Mouse (Mus musculus): Measurements from ENCODE around the gene Cdc42ep3. TPM values are rescaled to one million over a fixed set of nuclear protein-coding genes. Genes with fewer than 3 reads are reported as not detected.

The Cdc42ep3 gene
- polyA plus RNA-seq, 1 experiment from 2014 or later = 56.8 TPM

GRCm38 (mm10) chr17:79372973-79373372, 18.1 kb upstream of the Cdc42ep3 start:
- no peak overlapping the region for H3K9ac ChIP-seq (replicated peaks; ENCODE audit: low read length)
- no peaks in the 10 kb centered on the region for H3K4me1 ChIP-seq (ENCODE audit: insufficient read depth, low read length)
- no peaks in the 10 kb centered on the region for H3K36me3 ChIP-seq (ENCODE audit: insufficient read depth, low read length)
- no peaks in the 10 kb centered on the region for H3K9me3 ChIP-seq (ENCODE audit: low read length)
- no peak overlapping the region for H3K4me3 ChIP-seq (ENCODE audit: low read length)
- no peak for ATAC-seq (ENCODE audit: low FRiP score, low TSS enrichment)
- no peaks in the 10 kb centered on the region for H3K27me3 ChIP-seq (ENCODE audit: insufficient read depth, low read length)
- 70% methylated on average over 5 of the region's 5 CpGs for WGBS
- H3K27ac ChIP-seq (ENCODE audit: low read length) = no peak overlapping the region
- no peak overlapping the region for H3K4me2 ChIP-seq (replicated peaks; ENCODE audit: low read depth, low read length)

GRCm38 (mm10) chr17:79364749-79365450, 10.0 kb upstream of the Cdc42ep3 start:
- H3K9ac ChIP-seq (replicated peaks; ENCODE audit: low read length) = no peak overlapping the region
- H3K27ac ChIP-seq (ENCODE audit: low read length) = no peak overlapping the region
- 45% methylated on average over 5 of the region's 5 CpGs for WGBS
- H3K4me2 ChIP-seq (replicated peaks; ENCODE audit: low read depth, low read length) = no peak overlapping the region
- no peak overlapping the region for H3K4me3 ChIP-seq (ENCODE audit: low read length)
- H3K4me1 ChIP-seq (ENCODE audit: insufficient read depth, low read length) = no peaks in the 10 kb centered on the region
- peaks cover 3% of the 10 kb centered on the region; the same call in 1 of the 2 replicates for H3K27me3 ChIP-seq (ENCODE audit: insufficient read depth, low read length)
- no peaks in the 10 kb centered on the region for H3K36me3 ChIP-seq (ENCODE audit: insufficient read depth, low read length)
- no peaks in the 10 kb centered on the region for H3K9me3 ChIP-seq (ENCODE audit: low read length)
- no peak for ATAC-seq (ENCODE audit: low FRiP score, low TSS enrichment)

GRCm38 (mm10) chr17:79356071-79356601, 1.2 kb upstream of the Cdc42ep3 start:
- peak; percentile 23; the same call in 1 of the 2 replicates for ATAC-seq (ENCODE audit: low FRiP score, low TSS enrichment)
- Histone ChIP-seq H3K36me3 (ENCODE audit: insufficient read depth, low read length) (no peaks in the 10 kb centered on the region), H3K4me1 (ENCODE audit: insufficient read depth, low read length) (peaks cover 3% of the 10 kb centered on the region), H3K27ac (ENCODE audit: low read length) (no peak overlapping the region), H3K4me3 (ENCODE audit: low read length) (peak overlapping the region; percentile 74), H3K4me2 (replicated peaks; ENCODE audit: low read depth, low read length) (peak overlapping the region; percentile 100), H3K9me3 (ENCODE audit: low read length) (no peaks in the 10 kb centered on the region), H3K27me3 (ENCODE audit: insufficient read depth, low read length) (peaks cover 12% of the 10 kb centered on the region; the same call in 1 of the 2 replicates), H3K9ac (replicated peaks; ENCODE audit: low read length) (peak overlapping the region; percentile 80)
- WGBS = 6% methylated on average over 24 of the region's 24 CpGs

- Histone ChIP-seq H3K36me3 (ENCODE audit: insufficient read depth, low read length) (no peaks in the 10 kb centered on the region), H3K4me2 (replicated peaks; ENCODE audit: low read depth, low read length) (peak overlapping the region; percentile 100), H3K9ac (replicated peaks; ENCODE audit: low read length) (peak overlapping the region; percentile 80), H3K9me3 (ENCODE audit: low read length) (no peaks in the 10 kb centered on the region), H3K4me1 (ENCODE audit: insufficient read depth, low read length) (peaks cover 7% of the 10 kb centered on the region), H3K27ac (ENCODE audit: low read length) (no peak overlapping the region), H3K27me3 (ENCODE audit: insufficient read depth, low read length) (peaks cover 12% of the 10 kb centered on the region; the same call in 1 of the 2 replicates), H3K4me3 (ENCODE audit: low read length) (peak overlapping the region; percentile 74)
- ATAC-seq (ENCODE audit: low FRiP score, low TSS enrichment) = peak; percentile 73
- under 1% methylated on average over 55 of the region's 59 CpGs for WGBS
Observed at GRCm38 (mm10) chr17:79355271-79355991, 540 bp upstream of the Cdc42ep3 start.

- Histone ChIP-seq H3K4me2 (replicated peaks; ENCODE audit: low read depth, low read length) (peak overlapping the region; percentile 100), H3K36me3 (ENCODE audit: insufficient read depth, low read length) (no peaks in the 10 kb centered on the region), H3K9ac (replicated peaks; ENCODE audit: low read length) (peak overlapping the region; percentile 80), H3K4me1 (ENCODE audit: insufficient read depth, low read length) (peaks cover 10% of the 10 kb centered on the region), H3K4me3 (ENCODE audit: low read length) (peak overlapping the region; percentile 74), H3K27me3 (ENCODE audit: insufficient read depth, low read length) (peaks cover 9% of the 10 kb centered on the region; the same call in 1 of the 2 replicates), H3K9me3 (ENCODE audit: low read length) (no peaks in the 10 kb centered on the region), H3K27ac (ENCODE audit: low read length) (peak overlapping the region; percentile 70; the same call in 1 of the 2 replicates)
- WGBS = 0% methylated on average over 6 of the region's 6 CpGs
- no peak for ATAC-seq (ENCODE audit: low FRiP score, low TSS enrichment)
Observed at GRCm38 (mm10) chr17:79354174-79354443, 782 bp downstream of the Cdc42ep3 start.

- Histone ChIP-seq H3K9ac (replicated peaks; ENCODE audit: low read length) (peak overlapping the region; percentile 80), H3K27ac (ENCODE audit: low read length) (peak overlapping the region; percentile 30; the same call in 1 of the 2 replicates), H3K4me2 (replicated peaks; ENCODE audit: low read depth, low read length) (peak overlapping the region; percentile 100), H3K36me3 (ENCODE audit: insufficient read depth, low read length) (no peaks in the 10 kb centered on the region), H3K4me1 (ENCODE audit: insufficient read depth, low read length) (peaks cover 10% of the 10 kb centered on the region), H3K27me3 (ENCODE audit: insufficient read depth, low read length) (peaks cover 5% of the 10 kb centered on the region; the same call in 1 of the 2 replicates), H3K9me3 (ENCODE audit: low read length) (no peaks in the 10 kb centered on the region), H3K4me3 (ENCODE audit: low read length) (peak overlapping the region; percentile 74)
- WGBS = 7% methylated on average over 16 of the region's 16 CpGs
- no peak for ATAC-seq (ENCODE audit: low FRiP score, low TSS enrichment)
Observed at GRCm38 (mm10) chr17:79353446-79354173, 1.3 kb downstream of the Cdc42ep3 start.

- 73% methylated on average over 11 of the region's 11 CpGs for WGBS
- Histone ChIP-seq H3K27me3 (ENCODE audit: insufficient read depth, low read length) (peaks cover 5% of the 10 kb centered on the region; the same call in 1 of the 2 replicates), H3K27ac (ENCODE audit: low read length) (no peak overlapping the region), H3K4me1 (ENCODE audit: insufficient read depth, low read length) (peaks cover 7% of the 10 kb centered on the region; the same call in 1 of the 2 replicates), H3K36me3 (ENCODE audit: insufficient read depth, low read length) (no peaks in the 10 kb centered on the region), H3K9ac (replicated peaks; ENCODE audit: low read length) (no peak overlapping the region), H3K4me3 (ENCODE audit: low read length) (no peak overlapping the region), H3K9me3 (ENCODE audit: low read length) (no peaks in the 10 kb centered on the region), H3K4me2 (replicated peaks; ENCODE audit: low read depth, low read length) (no peak overlapping the region)
- no peak for ATAC-seq (ENCODE audit: low FRiP score, low TSS enrichment)
Observed at GRCm38 (mm10) chr17:79350751-79351191, 4.1 kb downstream of the Cdc42ep3 start.

- Histone ChIP-seq H3K4me2 (replicated peaks; ENCODE audit: low read depth, low read length) (no peak overlapping the region), H3K9ac (replicated peaks; ENCODE audit: low read length) (no peak overlapping the region)
- WGBS = 79% methylated on average over 4 of the region's 4 CpGs
Observed at GRCm38 (mm10) chr17:79349371-79349770, 5.5 kb downstream of the Cdc42ep3 start.

GRCm38 (mm10) chr17:79347920-79348589, 6.8 kb downstream of the Cdc42ep3 start:
- Histone ChIP-seq H3K4me2 (replicated peaks; ENCODE audit: low read depth, low read length) (no peak overlapping the region), H3K9me3 (ENCODE audit: low read length) (no peaks in the 10 kb centered on the region), H3K27ac (ENCODE audit: low read length) (no peak overlapping the region), H3K4me3 (ENCODE audit: low read length) (no peak overlapping the region), H3K4me1 (ENCODE audit: insufficient read depth, low read length) (peaks cover 7% of the 10 kb centered on the region; the same call in 1 of the 2 replicates), H3K9ac (replicated peaks; ENCODE audit: low read length) (no peak overlapping the region), H3K27me3 (ENCODE audit: insufficient read depth, low read length) (no peaks in the 10 kb centered on the region; the same call in 1 of the 2 replicates), H3K36me3 (ENCODE audit: insufficient read depth, low read length) (no peaks in the 10 kb centered on the region)
- 73% methylated on average over 7 of the region's 7 CpGs for WGBS
- no peak for ATAC-seq (ENCODE audit: low FRiP score, low TSS enrichment)

More at GRCm38 (mm10) chr17:79349371-79349770, 5.5 kb downstream of the Cdc42ep3 start:
- ATAC-seq (ENCODE audit: low FRiP score, low TSS enrichment) = no peak
- Histone ChIP-seq H3K4me3 (ENCODE audit: low read length) (no peak overlapping the region), H3K27ac (ENCODE audit: low read length) (no peak overlapping the region), H3K4me1 (ENCODE audit: insufficient read depth, low read length) (peaks cover 7% of the 10 kb centered on the region; the same call in 1 of the 2 replicates), H3K36me3 (ENCODE audit: insufficient read depth, low read length) (no peaks in the 10 kb centered on the region), H3K9me3 (ENCODE audit: low read length) (no peaks in the 10 kb centered on the region), H3K27me3 (ENCODE audit: insufficient read depth, low read length) (peaks cover 4% of the 10 kb centered on the region; the same call in 1 of the 2 replicates)
